13 mouse cellular contexts compared by ENCODE assay signal in genomic region chr6:145255952-145256700, GRCm38 (mm10). TPM values are rescaled to one million over a fixed set of nuclear protein-coding genes. Genes with fewer than 3 reads are reported as not detected.
DNase-seq lines count a peak whose midpoint lies in the region; ATAC-seq and TF ChIP-seq lines count a peak whose summit lies in the region.
"Had no signal": no experiment of that assay in that cellular context is flagged by ENCODE, and none has a peak within 500 bp of the region (broad histone marks: within the 10 kb centered on the region; RNA-seq: fewer than 3 reads in every experiment).

No protein-coding gene starts in this region.

- DNase-seq in adrenal gland, postnatal 14 days, result peak; percentile 42
- DNase-seq in adrenal gland, adult 8-10 months, result no peak
- peak; percentile 12 for DNase-seq in urinary bladder, postnatal 14 days (ENCODE audit: low spot score)
- DNase-seq in urinary bladder, postnatal 4 days (ENCODE audit: low spot score in 2 of 2), result no peak
- DNase-seq in limb, embryonic 14.5 days (ENCODE audit: low spot score), result no peak
- DNase-seq in c-Kit-positive CD71-positive TER-119-positive erythroid progenitor cells, embryonic 14.5 days (ENCODE audit: low spot score), result no peak
- DNase-seq in left cerebral cortex, adult 18-20 months (ENCODE audit: low spot score in 2 of 2), result no peak
- no peak for DNase-seq in yolk sac, embryonic 10.5 days (ENCODE audit: low spot score)
- DNase-seq: gastrocnemius, postnatal 36 days; layer of hippocampus, adult 9-11 months had no signal

- TF ChIP-seq POLR2A in limb, embryonic 14.5 days (IDR thresholded peaks at IDR 0.05; ENCODE audit: borderline replicate concordance, extremely low read depth, insufficient read depth, insufficient read length), result no peak

- no peak overlapping the region for H3K27ac ChIP-seq in limb, embryonic 14.5 days (replicated peaks; ENCODE audit: low read depth, low read length)
- H3K27ac ChIP-seq: embryonic facial prominence, embryonic 12.5 days; neural tube, embryonic 13.5 days had no signal

- H3K9ac ChIP-seq in limb, embryonic 14.5 days (ENCODE audit: low read depth, low read length, severe bottlenecking), result no peak overlapping the region
- H3K9ac ChIP-seq: embryonic facial prominence, embryonic 12.5 days; neural tube, embryonic 13.5 days had no signal

- WGBS in limb, embryonic 14.5 days, result 58% methylated on average over 13 of the region's 13 CpGs

- 0 out of 2 replicates have a peak, but pooled peaks have one; percentile 28 for ATAC-seq in limb, embryonic 14.5 days (ENCODE audit: low FRiP score, low read depth)
- ATAC-seq: Patski had no signal

- peaks cover 17% of the 10 kb centered on the region for H3K4me1 ChIP-seq in limb, embryonic 14.5 days (ENCODE audit: control insufficient read depth, insufficient read depth, low read length)

- H3K4me2 ChIP-seq in limb, embryonic 14.5 days (replicated peaks; ENCODE audit: low read depth, low read length, severe bottlenecking), result no peak overlapping the region
- H3K4me2 ChIP-seq: embryonic facial prominence, embryonic 12.5 days; neural tube, embryonic 13.5 days had no signal

- no peaks in the 10 kb centered on the region for H3K36me3 ChIP-seq in limb, embryonic 14.5 days (ENCODE audit: control insufficient read depth, insufficient read depth, low read length)
- H3K36me3 ChIP-seq: embryonic facial prominence, embryonic 12.5 days; neural tube, embryonic 13.5 days had no signal

- H3K9me3 ChIP-seq in limb, embryonic 14.5 days (ENCODE audit: control insufficient read depth, low read length), result no peaks in the 10 kb centered on the region
- H3K9me3 ChIP-seq: embryonic facial prominence, embryonic 12.5 days; neural tube, embryonic 13.5 days had no signal

- no peaks in the 10 kb centered on the region for H3K27me3 ChIP-seq in limb, embryonic 14.5 days (ENCODE audit: control insufficient read depth, insufficient read depth, low read length)
- H3K27me3 ChIP-seq: embryonic facial prominence, embryonic 12.5 days; Patski had no signal

- no peak overlapping the region for H3K4me3 ChIP-seq in limb, embryonic 14.5 days (replicated peaks; ENCODE audit: low read length)
- H3K4me3 ChIP-seq: embryonic facial prominence, embryonic 12.5 days; neural tube, embryonic 13.5 days had no signal

RNA-seq across cellular contexts. Expression of gene Kras, which starts 6.1 kb away (rescaled TPM):
- total RNA-seq in adrenal gland, postnatal 14 days (2021), result 45.6 and 48.7 TPM in 2 replicates
- total RNA-seq in adrenal gland, adult 8-10 months (2022), result 10 to 100 TPM; 31.4 to 44.2 (median 42.8) TPM
- polyA plus RNA-seq in limb, embryonic 14.5 days (2012; rRNA removed), result 33.3 and 35.1 TPM in 2 replicates
- polyA plus RNA-seq in limb, embryonic 14.5 days (2014; fragmentation: Nextera tagmentation; extraction: Ambion mirVana), result 67.8 and 74.1 TPM in 2 replicates
- total RNA-seq in left cerebral cortex, adult 18-20 months (2021), result 10 to 100 TPM; 79.5 to 85.3 TPM

RNA-seq across cellular contexts. Expression of gene Etfrf1, which starts 45.2 kb away (rescaled TPM):
- 149 and 152 TPM in 2 replicates for total RNA-seq in adrenal gland, postnatal 14 days (2021)
- total RNA-seq in adrenal gland, adult 8-10 months (2022), result 100 to 1,000 TPM in 2 of 4 experiments, 10 to 100 TPM in 2; 60.3 to 150 (median 110) TPM
- polyA plus RNA-seq in limb, embryonic 14.5 days (2012; rRNA removed), result 16.6 and 20.1 TPM in 2 replicates
- polyA plus RNA-seq in limb, embryonic 14.5 days (2014; fragmentation: Nextera tagmentation; extraction: Ambion mirVana), result 29.5 and 29.8 TPM in 2 replicates
- total RNA-seq in left cerebral cortex, adult 18-20 months (2021), result 10 to 100 TPM; 23.0 to 24.8 TPM

RNA-seq across cellular contexts. Expression of gene Casc1, which starts 45.3 kb away (rescaled TPM):
- 0.53 and 0.63 TPM in 2 replicates for total RNA-seq in adrenal gland, postnatal 14 days (2021)
- 1 to 10 TPM in 1 of 4 experiments, under 1 TPM in 3; 0.32 to 1.0 (median 0.55) TPM for total RNA-seq in adrenal gland, adult 8-10 months (2022)
- 0.93 and 1.00 TPM in 2 replicates for polyA plus RNA-seq in limb, embryonic 14.5 days (2012; rRNA removed)
- 0.29 and 0.41 TPM in 2 replicates for polyA plus RNA-seq in limb, embryonic 14.5 days (2014; fragmentation: Nextera tagmentation; extraction: Ambion mirVana)
- 1 to 10 TPM; 1.0 to 1.3 TPM for total RNA-seq in left cerebral cortex, adult 18-20 months (2021)

Comparison
In these comparisons a context has a peak if more than half of its experiments do, and no peak if none do; other contexts are left out.
1. DNase-seq: peak in adrenal gland, postnatal 14 days (single experiment) and urinary bladder, postnatal 14 days (single experiment); none in adrenal gland, adult 8-10 months (single experiment), urinary bladder, postnatal 4 days (0 of 2), limb, embryonic 14.5 days (single experiment), c-Kit-positive CD71-positive TER-119-positive erythroid progenitor cells, embryonic 14.5 days (single experiment), left cerebral cortex, adult 18-20 months (0 of 2) and yolk sac, embryonic 10.5 days (single experiment).